Mouse (Mus musculus) lung, postnatal 0 days (tissue): ENCODE measurements around the gene Tada3.

Experiments used
- CTCF ChIP-seq: IDR thresholded peaks from 2 replicates; pipeline ENCODE4 v1.5.1; 2016; ENCODE audit warnings: antibody characterized with exemption, mild to moderate bottlenecking
- EP300 ChIP-seq: IDR thresholded peaks from 2 replicates; pipeline ENCODE4 v1.6.1; 2016; ENCODE audit warnings: antibody characterized with exemption, mild to moderate bottlenecking, control low read depth

DNA sequence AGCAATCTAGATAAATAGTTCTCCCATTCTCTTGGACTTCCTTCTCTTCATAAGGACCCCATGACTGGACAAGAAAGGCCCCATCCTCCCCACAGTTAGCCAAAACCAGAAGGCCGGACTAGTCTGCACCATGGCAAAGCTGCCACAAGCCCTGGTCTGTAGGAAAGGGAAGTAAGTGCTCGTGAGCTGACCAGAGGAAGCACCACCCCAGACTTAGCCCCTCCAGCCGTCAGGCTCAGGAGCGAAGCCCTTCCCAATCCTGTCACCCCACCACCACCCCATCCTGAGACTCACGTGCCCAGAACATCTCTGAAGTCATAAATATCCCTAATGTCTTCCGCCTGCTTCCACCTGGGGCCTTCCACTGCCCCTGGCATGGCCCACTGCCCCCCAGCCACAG, 36.1 kb downstream of the Tada3 start:
- TF ChIP-seq CTCF (no peak), EP300 (no peak)
